Comparison of ENCODE assay signal across 7 mouse cellular contexts in the genomic region with DNA sequence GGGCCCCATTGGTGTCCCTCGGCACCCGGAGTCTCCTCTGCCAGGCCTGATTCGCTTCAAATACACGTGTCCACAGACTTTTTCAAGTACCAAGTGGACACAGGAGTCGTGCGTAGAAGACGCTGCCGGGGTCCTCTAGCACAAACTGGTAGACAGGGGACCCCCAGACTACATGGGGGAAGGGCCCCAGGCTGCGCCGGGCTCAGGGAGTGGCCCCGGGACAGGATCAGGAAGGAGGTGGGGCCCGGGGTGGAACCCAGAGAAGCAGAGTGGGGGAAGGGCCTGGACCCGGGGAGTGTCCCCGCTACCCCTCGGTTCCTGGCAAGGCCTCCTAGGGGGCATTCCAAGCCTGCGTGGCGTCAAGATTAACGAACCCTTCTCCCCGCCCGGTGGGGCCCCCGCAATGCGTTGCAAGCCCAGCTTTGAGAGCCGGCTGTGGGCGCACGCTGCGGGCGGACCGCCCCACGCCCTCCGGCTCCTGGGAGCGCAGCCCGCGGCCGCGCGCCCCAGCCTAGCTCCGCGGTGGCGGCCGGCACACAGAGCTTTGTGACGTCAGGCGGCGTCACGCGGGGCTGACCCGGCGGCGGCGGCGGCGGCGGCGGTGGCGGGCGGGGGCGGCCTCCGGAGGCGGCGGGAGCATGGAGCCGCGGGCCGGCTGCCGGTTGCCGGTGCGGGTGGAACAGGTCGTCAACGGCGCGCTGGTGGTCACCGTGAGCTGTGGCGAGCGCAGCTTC. TPM values are rescaled to one million over a fixed set of nuclear protein-coding genes. Genes with fewer than 3 reads are reported as not detected.
DNase-seq lines count a peak whose midpoint lies in the region; ATAC-seq and TF ChIP-seq lines count a peak whose summit lies in the region.

TSS of gene Pwwp2b (plus strand) at position 602 of the 734 bp plus-strand sequence.

- H3K27me3 ChIP-seq in intestine, postnatal 0 days (replicated peaks; ENCODE audit: control insufficient read depth, insufficient read depth, low read length), result no peaks in the 10 kb centered on the region
- H3K27me3 ChIP-seq in limb, embryonic 11.5 days (ENCODE audit: control insufficient read depth, insufficient read depth, low read length), result peaks cover 14% of the 10 kb centered on the region
- H3K27me3 ChIP-seq in midbrain, embryonic 12.5 days, result peaks cover 76% of the 10 kb centered on the region

- peak within 1 kb of the TSS; percentile 89 for H3K9ac ChIP-seq in intestine, postnatal 0 days (ENCODE audit: low read depth, low read length)
- H3K9ac ChIP-seq in limb, embryonic 11.5 days (ENCODE audit: low read length), result peak within 1 kb of the TSS; percentile 82
- H3K9ac ChIP-seq in midbrain, embryonic 12.5 days (replicated peaks), result peak within 1 kb of the TSS; percentile 62

- peak within 1 kb of the TSS; percentile 83 for H3K4me3 ChIP-seq in intestine, postnatal 0 days (ENCODE audit: low read depth, low read length)
- peak within 1 kb of the TSS; percentile 52 for H3K4me3 ChIP-seq in limb, embryonic 11.5 days (ENCODE audit: low read depth, low read length)
- H3K4me3 ChIP-seq in midbrain, embryonic 12.5 days, result peak within 1 kb of the TSS; percentile 67

- H3K27ac ChIP-seq in intestine, postnatal 0 days (ENCODE audit: low read depth, low read length), result peak within 1 kb of the TSS; percentile 88
- H3K27ac ChIP-seq in limb, embryonic 11.5 days (replicated peaks; ENCODE audit: low read depth, low read length), result peak within 1 kb of the TSS; percentile 47; the same call in 1 of the 2 replicates
- no peak within 1 kb of the TSS; the same call in 1 of the 2 replicates for H3K27ac ChIP-seq in midbrain, embryonic 12.5 days (replicated peaks)

- under 1% methylated on average over 57 of the region's 72 CpGs for WGBS in intestine, postnatal 0 days
- WGBS in limb, embryonic 11.5 days, result under 1% methylated on average over 41 of the region's 72 CpGs
- under 1% methylated on average over 45 of the region's 72 CpGs for WGBS in midbrain, embryonic 12.5 days

- H3K9me3 ChIP-seq in intestine, postnatal 0 days (ENCODE audit: control insufficient read depth), result no peaks in the 10 kb centered on the region
- no peaks in the 10 kb centered on the region for H3K9me3 ChIP-seq in limb, embryonic 11.5 days (ENCODE audit: control insufficient read depth, low read length)
- H3K9me3 ChIP-seq in midbrain, embryonic 12.5 days, result no peaks in the 10 kb centered on the region

- peak within 1 kb of the TSS; percentile 77 for H3K4me2 ChIP-seq in intestine, postnatal 0 days (replicated peaks; ENCODE audit: low read depth)
- H3K4me2 ChIP-seq in limb, embryonic 11.5 days (ENCODE audit: low read depth, severe bottlenecking), result peak within 1 kb of the TSS; percentile 97
- peak within 1 kb of the TSS; percentile 90 for H3K4me2 ChIP-seq in midbrain, embryonic 12.5 days (replicated peaks)

- peak; percentile 64 for DNase-seq in adipocyte (ENCODE audit: low spot score)
- DNase-seq in embryo, embryonic 10.5 days (ENCODE audit: low spot score), result peak; percentile 80
- DNase-seq in limb, embryonic 11.5 days (ENCODE audit: low spot score), result peak; percentile 81
- peak; percentile 68 for DNase-seq in skeletal muscle tissue, adult 2 months (ENCODE audit: low read depth, low spot score)

- TF ChIP-seq CTCF in intestine, postnatal 0 days (IDR thresholded peaks at IDR 0.05; ENCODE audit: low read depth), result peak; percentile 15; the same call in 1 of the 2 replicates

- no peaks in the 10 kb centered on the region for H3K36me3 ChIP-seq in intestine, postnatal 0 days (ENCODE audit: control insufficient read depth, insufficient read depth)
- H3K36me3 ChIP-seq in limb, embryonic 11.5 days (ENCODE audit: control insufficient read depth, insufficient read depth, low read length), result no peaks in the 10 kb centered on the region
- no peaks in the 10 kb centered on the region for H3K36me3 ChIP-seq in midbrain, embryonic 12.5 days

- peak; percentile 65 for ATAC-seq in granulocyte monocyte progenitor cell, adult 5-6 weeks (replicated peaks; ENCODE audit: poor library complexity, severe bottlenecking)
- ATAC-seq in intestine, postnatal 0 days, result peak; percentile 78
- ATAC-seq in limb, embryonic 11.5 days (ENCODE audit: insufficient number of reproducible peaks, low FRiP score, low TSS enrichment, low read depth), result peak; percentile 81
- peak; percentile 81 for ATAC-seq in midbrain, embryonic 12.5 days (ENCODE audit: low FRiP score, low read depth)

- peaks cover 41% of the 10 kb centered on the region for H3K4me1 ChIP-seq in intestine, postnatal 0 days (replicated peaks; ENCODE audit: control insufficient read depth, insufficient read depth, low read length)
- H3K4me1 ChIP-seq in limb, embryonic 11.5 days (ENCODE audit: control insufficient read depth, insufficient read depth, low read length), result peaks cover 21% of the 10 kb centered on the region
- peaks cover 28% of the 10 kb centered on the region for H3K4me1 ChIP-seq in midbrain, embryonic 12.5 days

RNA-seq across cellular contexts. Expression of gene Pwwp2b, which starts in this region (rescaled TPM):
- total RNA-seq in granulocyte monocyte progenitor cell, adult 5-6 weeks (2014; fragmentation: Nextera tagmentation), result 5.1 and 5.7 TPM in 2 replicates
- 1.6 and 4.4 TPM in 2 replicates for total RNA-seq in granulocyte monocyte progenitor cell, adult 5-6 weeks (2017)
- 12.9 and 16.6 TPM in 2 replicates for polyA plus RNA-seq in intestine, postnatal 0 days (2015; fragmentation: Nextera tagmentation; extraction: Ambion mirVana)
- polyA plus RNA-seq in limb, embryonic 11.5 days (2014; fragmentation: Nextera tagmentation; extraction: Ambion mirVana), result 5.7 and 6.6 TPM in 2 replicates
- 3.4 and 3.9 TPM in 2 replicates for polyA plus RNA-seq in midbrain, embryonic 12.5 days (2016; fragmentation: Nextera tagmentation; extraction: Ambion mirVana)
